Mouse (Mus musculus) ES-E14 (cell line): Measurements from ENCODE around the gene Fmn2. TPM values are rescaled to one million over a fixed set of nuclear protein-coding genes. Genes with fewer than 3 reads are reported as not detected.

Experiments used
- DNase-seq: peaks from one replicate; pipeline ENCODE4 v3.0.0-alpha.2; 2013; ENCODE audit warnings: low read depth, low spot score
- H3K27ac ChIP-seq: 2 replicates; pipeline ENCODE4 v1.5.1; 2012; ENCODE audit warnings: low read depth, mild to moderate bottlenecking, low read length, moderate library complexity, mixed read lengths; ENCODE audit not compliant: poor library complexity, insufficient read depth, severe bottlenecking
- H3K36me3 ChIP-seq: 2 replicates; pipeline ENCODE4 v1.6.1; 2012; ENCODE audit warnings: mild to moderate bottlenecking, low read length, moderate library complexity, mixed read lengths; ENCODE audit not compliant: control insufficient read depth, poor library complexity, insufficient read depth, severe bottlenecking
- H3K4me1 ChIP-seq, 2 experiments: fragments of 150-350 bp in 1 of 2; sonication (generic) in 1 of 2; 2 replicates each; pipeline ENCODE4 v1.6.1; 2012; ENCODE audit warnings: low read length in 2 of 2, mild to moderate bottlenecking in 1 of 2, mixed read lengths in 1 of 2; ENCODE audit not compliant: control insufficient read depth in 2 of 2, insufficient read depth in 2 of 2, poor library complexity in 1 of 2
- H3K4me3 ChIP-seq, 2 experiments: fragments of 150-350 bp in 1 of 2; sonication (generic) in 1 of 2; 2 replicates each; pipeline ENCODE4 v1.5.1; 2012; ENCODE audit warnings: low read length in 2 of 2, low read depth in 1 of 2, mild to moderate bottlenecking in 1 of 2, mixed read lengths in 1 of 2; ENCODE audit not compliant: insufficient read depth in 1 of 2, poor library complexity in 1 of 2, severe bottlenecking in 1 of 2
- H3K9ac ChIP-seq: 2 replicates; pipeline ENCODE4 v1.6.1; 2012; ENCODE audit warnings: low read depth, mild to moderate bottlenecking, low read length, mixed read lengths; ENCODE audit not compliant: poor library complexity, insufficient read depth, severe bottlenecking
- H3K9me3 ChIP-seq: fragments of 150-350 bp; sonication (generic); 2 replicates; pipeline ENCODE4 v1.6.1; 2012; ENCODE audit warnings: low read depth, mild to moderate bottlenecking, low read length; ENCODE audit not compliant: control insufficient read depth, insufficient read depth
- CHD2 ChIP-seq: IDR thresholded peaks from 2 replicates; pipeline ENCODE4 v1.6.1; 2014; ENCODE audit warnings: mild to moderate bottlenecking, low read depth, low read length, inconsistent platforms
- HCFC1 ChIP-seq: IDR thresholded peaks from 2 replicates; pipeline ENCODE4 v1.6.1; 2012; ENCODE audit warnings: low read length, inconsistent platforms, borderline replicate concordance; ENCODE audit not compliant: insufficient read depth
- MAFK ChIP-seq: IDR thresholded peaks from 2 replicates; pipeline ENCODE4 v1.6.1; 2014; ENCODE audit warnings: mild to moderate bottlenecking, low read depth, low read length, inconsistent platforms; ENCODE audit not compliant: insufficient read depth
- ZC3H11A ChIP-seq: IDR thresholded peaks from 2 replicates; pipeline ENCODE4 v1.6.1; 2012; ENCODE audit warnings: low read depth, mild to moderate bottlenecking, inconsistent platforms, low read length, borderline replicate concordance
- ZNF384 ChIP-seq: IDR thresholded peaks from 2 replicates; pipeline ENCODE4 v1.6.1; 2012; ENCODE audit warnings: low read depth, low read length, inconsistent platforms
- in situ Hi-C, 2 experiments: fragments of 600-800 bp; cut with MboI; formaldehyde crosslinking; loops; one replicate each; pipeline ENCODE4 v1.15.1; 2025; ENCODE audit warnings: low sequenced_read_pairs in 2 of 2, inconsistent platforms in 1 of 2; ENCODE audit not compliant: unreplicated experiment in 2 of 2
- total RNA-seq: library from RNA; depleted of rRNA; stranded (reverse); fragments of 300-350 nt; gene quantifications from 2 replicates; pipeline ENCODE4 v1.2.3, GENCODE M21; 2012

Fmn2 gene
- total RNA-seq, 1 experiment = 1.2 TPM

DNA sequence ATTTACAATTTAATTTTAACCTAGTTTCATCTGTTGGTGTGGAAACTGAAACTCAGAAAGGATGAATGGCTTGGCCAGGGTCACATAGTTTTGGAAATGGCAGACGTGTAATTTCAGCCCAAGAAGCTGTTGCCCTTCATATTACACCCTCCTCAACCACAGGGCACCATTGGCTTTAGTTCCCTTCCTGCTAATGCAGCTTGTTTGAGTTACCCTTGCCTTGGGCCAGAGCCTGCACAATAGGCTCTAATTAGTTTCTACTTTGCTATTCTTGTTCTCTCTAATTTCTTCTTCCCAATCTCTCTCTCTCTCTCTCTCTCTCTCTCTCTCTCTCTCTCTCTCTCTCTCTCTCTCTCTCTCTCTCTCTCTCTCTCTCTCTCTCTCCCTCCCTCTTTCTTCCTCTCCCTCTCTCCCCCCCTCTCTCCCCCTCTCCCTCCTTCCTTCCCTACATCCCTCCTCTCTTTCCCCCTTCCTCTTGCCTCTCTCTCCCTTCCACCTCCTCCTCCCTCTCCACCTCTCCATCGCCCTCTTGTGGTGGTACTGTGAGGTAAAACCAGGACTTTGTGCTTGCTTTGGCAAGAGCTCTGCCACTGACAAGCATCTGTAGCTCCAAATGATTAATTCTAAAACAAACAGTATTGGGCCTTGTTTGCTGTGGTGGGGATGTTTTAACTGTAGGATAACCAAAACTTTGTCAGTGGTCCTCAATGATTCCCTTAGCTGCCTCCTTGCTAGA lies 51.8 kb downstream of the Fmn2 start:
- TF ChIP-seq ZC3H11A (no peak), MAFK (no peak), ZNF384 (no peak), CHD2 (no peak), HCFC1 (no peak)
- in situ Hi-C loops = no loop called here
- Histone ChIP-seq H3K9ac (no peak overlapping the region), H3K9me3 (no peaks in the 10 kb centered on the region), H3K36me3 (no peaks in the 10 kb centered on the region), H3K4me3 (no peak overlapping the region), H3K4me1 (no peaks in the 10 kb centered on the region), H3K27ac (no peak overlapping the region)
- peak; percentile 53 for DNase-seq

DNA sequence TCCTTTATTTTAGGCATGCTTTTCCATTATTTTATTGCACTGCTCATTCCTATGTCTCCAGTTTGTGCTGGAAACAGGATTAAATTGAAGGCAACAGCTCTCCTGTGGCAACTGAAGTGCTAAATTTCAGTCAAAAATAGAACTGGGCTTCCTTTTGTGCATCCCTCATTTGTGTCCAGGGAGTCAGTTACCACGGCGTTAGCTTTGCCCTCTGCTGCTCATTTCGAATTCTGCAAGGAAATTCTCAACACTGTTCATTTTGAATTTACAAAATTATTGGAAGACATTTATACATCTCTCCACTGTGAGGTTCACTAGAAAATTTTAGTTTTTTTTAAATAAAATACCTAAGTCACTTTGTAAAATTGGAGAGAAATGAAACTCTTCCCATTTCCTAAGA lies 53.8 kb downstream of the Fmn2 start:
- Histone ChIP-seq H3K27ac (no peak overlapping the region), H3K9me3 (no peaks in the 10 kb centered on the region), H3K36me3 (no peaks in the 10 kb centered on the region), H3K4me3 (no peak overlapping the region), H3K9ac (no peak overlapping the region), H3K4me1 (no peaks in the 10 kb centered on the region)
- no peak for DNase-seq
- in situ Hi-C loops = no loop called here
- TF ChIP-seq CHD2 = no peak
- no peak for TF ChIP-seq ZC3H11A
- TF ChIP-seq ZNF384 = no peak
- TF ChIP-seq MAFK = no peak
- no peak for TF ChIP-seq HCFC1

DNA sequence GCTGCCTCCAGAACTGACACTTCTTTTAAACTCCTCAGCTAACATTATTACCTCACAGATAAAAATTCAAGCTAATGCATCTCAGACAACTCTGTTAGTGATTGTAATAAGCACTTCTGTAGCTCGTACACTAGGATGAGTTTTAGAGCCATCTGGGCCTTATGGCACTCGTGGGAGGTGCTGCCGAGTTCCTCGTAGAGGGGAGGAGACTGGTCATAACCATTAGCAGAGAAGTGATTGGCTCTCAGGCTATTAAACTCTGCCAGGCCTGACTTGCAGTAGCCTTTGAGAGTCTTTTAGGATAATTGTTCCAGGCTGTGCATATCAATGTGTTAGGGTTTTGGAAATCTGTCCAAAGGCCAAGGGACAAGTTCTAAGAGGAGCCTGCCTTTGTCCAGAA lies 55.6 kb downstream of the Fmn2 start:
- no peak overlapping the region for H3K9ac ChIP-seq
- H3K4me1 ChIP-seq = no peaks in the 10 kb centered on the region
- DNase-seq = no peak
- no peaks in the 10 kb centered on the region for H3K9me3 ChIP-seq
- no peak overlapping the region for H3K27ac ChIP-seq
- in situ Hi-C loops = no loop called here
- TF ChIP-seq HCFC1 (no peak), ZC3H11A (no peak), CHD2 (no peak), ZNF384 (no peak), MAFK (no peak)
- no peaks in the 10 kb centered on the region for H3K36me3 ChIP-seq
- H3K4me3 ChIP-seq = no peak overlapping the region

DNA sequence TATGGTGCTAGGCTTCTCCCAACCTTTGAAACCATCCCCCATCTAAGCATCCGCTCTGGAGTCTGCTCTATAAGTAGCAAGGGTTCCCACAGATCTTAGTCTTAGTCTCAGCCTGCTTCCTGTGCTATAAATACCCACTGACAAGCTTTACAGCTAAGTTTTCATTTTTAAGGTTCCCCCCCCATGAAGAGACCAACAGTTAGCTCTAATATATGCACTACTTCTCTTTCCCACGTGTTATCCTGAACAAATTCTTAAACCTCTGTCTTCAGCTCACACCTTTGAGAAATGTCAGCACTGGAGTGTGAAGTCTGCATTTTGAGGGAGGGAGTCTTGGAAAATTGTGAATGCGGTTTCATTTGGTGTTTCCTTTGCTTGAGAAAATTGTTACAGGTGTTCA lies 56.2 kb downstream of the Fmn2 start:
- no peak overlapping the region for H3K4me3 ChIP-seq

More for the DNA sequence above, 56.2 kb downstream of the Fmn2 start:
- H3K36me3 ChIP-seq = no peaks in the 10 kb centered on the region
- TF ChIP-seq ZC3H11A (no peak), MAFK (no peak), ZNF384 (no peak), HCFC1 (no peak), CHD2 (no peak)
- DNase-seq = no peak
- in situ Hi-C loops = no loop called here
- H3K9ac ChIP-seq = no peak overlapping the region
- no peaks in the 10 kb centered on the region for H3K9me3 ChIP-seq
- H3K4me1 ChIP-seq = no peaks in the 10 kb centered on the region
- H3K27ac ChIP-seq = no peak overlapping the region
